Mouse (Mus musculus) heart, embryonic 12.5 days (tissue): ENCODE measurements around the gene Srsf7. TPM values are rescaled to one million over a fixed set of nuclear protein-coding genes. Genes with fewer than 3 reads are reported as not detected.

Experiments
- ATAC-seq: fragments of 200-750 bp; cut with Nextera tagmentation; 2 replicates; pipeline ENCODE4 v1.8.0; 2017; ENCODE audit warnings: moderate TSS enrichment, moderate library complexity; ENCODE audit not compliant: insufficient number of reproducible peaks, low FRiP score
- H3K27ac ChIP-seq: fragments of 300-500 bp; sonication (generic); 2 replicates; pipeline ENCODE4 v1.5.1; 2016; ENCODE audit warnings: mild to moderate bottlenecking, moderate library complexity; ENCODE audit not compliant: poor library complexity, severe bottlenecking
- H3K27me3 ChIP-seq: fragments of 300-500 bp; sonication (generic); replicated peaks from 2 replicates; pipeline ENCODE4 v1.6.1; 2016; ENCODE audit warnings: mild to moderate bottlenecking, moderate library complexity
- H3K36me3 ChIP-seq: fragments of 300-500 bp; sonication (generic); 2 replicates; pipeline ENCODE4 v1.6.1; 2016; ENCODE audit warnings: mild to moderate bottlenecking, moderate library complexity
- H3K4me1 ChIP-seq: fragments of 300-500 bp; sonication (generic); replicated peaks from 2 replicates; pipeline ENCODE4 v1.6.1; 2016; ENCODE audit warnings: mild to moderate bottlenecking
- H3K4me2 ChIP-seq: fragments of 300-500 bp; sonication (generic); 2 replicates; pipeline ENCODE4 v1.6.1; 2016; ENCODE audit warnings: mild to moderate bottlenecking, moderate library complexity
- H3K4me3 ChIP-seq: fragments of 300-500 bp; sonication (generic); 2 replicates; pipeline ENCODE4 v1.5.1; 2016; ENCODE audit warnings: mild to moderate bottlenecking
- H3K9ac ChIP-seq: fragments of 300-500 bp; sonication (generic); 2 replicates; pipeline ENCODE4 v1.6.1; 2016; ENCODE audit warnings: mild to moderate bottlenecking, moderate library complexity
- H3K9me3 ChIP-seq: fragments of 300-500 bp; sonication (generic); replicated peaks from 2 replicates; pipeline ENCODE4 v1.6.1; 2016; ENCODE audit warnings: mild to moderate bottlenecking, moderate library complexity
- WGBS: fragments of 180-500 bp; shearing (Covaris S2); methylation state at CpG from one replicate; pipeline ENCODE4 v1.1.7; 2016; 5-methylcytosine and 5-hydroxymethylcytosine counted together
- polyA plus RNA-seq: library from polyadenylated mRNA; unstranded; fragments of >200 nt; fragmentation: Nextera tagmentation; extraction: Ambion mirVana; gene quantifications from 2 replicates; pipeline ENCODE4 v1.2.1, GENCODE M21; 2016

Srsf7 gene
- polyA plus RNA-seq, 1 experiment from 2014 or later, result 349 TPM

GRCm38 (mm10) chr17:80153631-80154030 lies 53.5 kb downstream of the Srsf7 start:
- no peaks in the 10 kb centered on the region for H3K27me3 ChIP-seq
- no peaks in the 10 kb centered on the region for H3K36me3 ChIP-seq
- no peak overlapping the region for H3K27ac ChIP-seq
- H3K9ac ChIP-seq, result no peak overlapping the region
- 60% methylated on average over 2 of the region's 2 CpGs for WGBS
- no peak for ATAC-seq
- peaks cover 9% of the 10 kb centered on the region for H3K4me1 ChIP-seq
- no peak overlapping the region for H3K4me2 ChIP-seq
- H3K4me3 ChIP-seq, result no peak overlapping the region
- no peaks in the 10 kb centered on the region for H3K9me3 ChIP-seq

DNA sequence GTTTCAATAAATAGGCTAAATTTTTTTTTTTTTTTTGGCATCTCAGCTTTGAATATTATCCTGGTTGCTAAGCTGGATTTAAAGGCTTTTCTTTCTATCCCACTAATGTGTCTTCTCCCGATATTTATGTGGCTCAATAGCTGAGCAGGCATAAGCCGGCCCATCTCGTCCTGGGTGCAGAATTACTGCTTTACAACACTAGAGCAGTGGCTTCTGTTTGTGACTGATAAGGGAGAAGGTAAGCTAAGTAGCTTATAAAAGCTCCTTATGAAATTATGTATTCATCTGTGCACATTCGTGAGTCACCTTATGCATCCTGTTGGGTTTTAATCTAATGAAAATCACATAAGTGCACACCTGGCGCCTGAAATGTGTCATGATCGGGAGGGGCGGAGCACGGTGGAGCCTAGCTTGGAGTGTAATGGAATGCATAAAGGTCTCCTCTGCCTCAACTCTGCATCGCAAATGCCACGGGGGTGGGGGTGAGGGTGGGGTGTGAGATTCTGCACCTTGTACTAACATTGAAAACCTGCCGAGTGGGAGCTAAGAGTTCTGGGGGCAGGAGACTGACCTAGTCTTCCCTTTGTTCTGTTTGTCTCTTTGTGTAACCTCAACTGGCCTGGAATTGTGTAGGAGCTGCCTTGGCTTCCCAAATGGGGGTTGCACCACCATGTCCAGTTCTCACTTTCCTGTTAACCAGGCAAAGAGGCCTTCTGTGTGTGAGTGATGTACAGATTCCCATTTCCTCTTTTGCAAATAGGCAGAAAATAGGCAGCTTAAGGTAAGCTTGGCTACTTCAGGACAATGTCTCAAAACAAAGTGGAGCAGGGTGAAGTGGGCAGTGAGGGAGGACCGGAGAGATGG lies 54.1 kb downstream of the Srsf7 start:
- no peak for ATAC-seq
- H3K4me2 ChIP-seq, result no peak overlapping the region
- 67% methylated on average over 12 of the region's 12 CpGs for WGBS
- H3K27ac ChIP-seq, result no peak overlapping the region
- H3K9ac ChIP-seq, result no peak overlapping the region
- H3K36me3 ChIP-seq, result no peaks in the 10 kb centered on the region
- peaks cover 15% of the 10 kb centered on the region for H3K4me1 ChIP-seq
- H3K9me3 ChIP-seq, result no peaks in the 10 kb centered on the region
- H3K27me3 ChIP-seq, result no peaks in the 10 kb centered on the region
- no peak overlapping the region for H3K4me3 ChIP-seq

DNA sequence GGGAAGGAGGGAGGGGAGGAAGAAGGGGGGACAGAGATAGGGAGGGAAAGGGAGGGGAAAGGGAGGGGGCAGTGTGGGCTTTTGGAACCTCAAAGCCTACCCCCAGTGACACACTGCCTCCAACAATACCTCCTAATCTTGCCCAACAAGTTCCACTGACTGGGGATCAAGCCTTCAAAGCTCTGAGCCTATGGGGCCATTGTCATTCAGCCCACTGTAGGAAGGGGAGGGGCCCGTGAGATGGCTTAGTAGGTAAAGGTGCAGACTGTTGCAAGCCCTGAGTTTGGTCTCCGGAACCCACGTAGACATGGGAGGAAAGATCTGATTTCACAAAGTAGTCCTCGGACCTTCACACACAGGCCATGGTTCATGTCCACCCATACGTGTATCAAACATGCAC lies 55.8 kb downstream of the Srsf7 start:
- no peak overlapping the region for H3K4me2 ChIP-seq
- H3K4me3 ChIP-seq, result no peak overlapping the region
- H3K27ac ChIP-seq, result no peak overlapping the region
- H3K4me1 ChIP-seq, result peaks cover 16% of the 10 kb centered on the region
- H3K36me3 ChIP-seq, result no peaks in the 10 kb centered on the region
- ATAC-seq, result no peak
- H3K9ac ChIP-seq, result no peak overlapping the region
- 25% methylated on average over 5 of the region's 5 CpGs for WGBS
- no peaks in the 10 kb centered on the region for H3K27me3 ChIP-seq
- H3K9me3 ChIP-seq, result no peaks in the 10 kb centered on the region

Other genes starting within 250 kb of the Srsf7 start
- 60.6 and 63.5 TPM in 2 replicates for gene Hnrnpll, start 145.0 kb downstream of the Srsf7 start, polyA plus RNA-seq
- gene Galm, start 79.8 kb downstream of the Srsf7 start, polyA plus RNA-seq, result 10.0 TPM in 2 replicates
- gene Ttc39d, start 153 bp upstream of the Srsf7 start, polyA plus RNA-seq, result 0.06 and 0.15 TPM in 2 replicates
- gene Gemin6, start 17.1 kb upstream of the Srsf7 start, polyA plus RNA-seq, result 25.8 and 27.4 TPM in 2 replicates
- 16.5 and 17.2 TPM in 2 replicates for gene Morn2, start 82.9 kb upstream of the Srsf7 start, polyA plus RNA-seq
- 13.7 and 13.8 TPM in 2 replicates for gene Dhx57, start 83.2 kb upstream of the Srsf7 start, polyA plus RNA-seq
- gene Arhgef33, start 100.1 kb upstream of the Srsf7 start, polyA plus RNA-seq, result 1.4 and 2.2 TPM in 2 replicates
- 1.1 and 2.4 TPM in 2 replicates for gene Gm10190, start 166.2 kb upstream of the Srsf7 start, polyA plus RNA-seq